Mouse (Mus musculus) urinary bladder, postnatal 10 days (tissue): ENCODE measurements at regions not wholly inside any gene's neighbourhood (a gene's known extent, or its start where the extent isn't known, plus 50 kb on each side); places are given as distances from the start of the nearest gene placed in this dataset.
"Not testable (repeated sequence)": the region's sequence is repeated elsewhere in the genome, so short reads cannot be mapped to it uniquely, and the experiment has no call there.

Experiments
- DNase-seq: peaks from one replicate; pipeline ENCODE4 v3.0.0; 2022; ENCODE audit warnings: low spot score

DNA sequence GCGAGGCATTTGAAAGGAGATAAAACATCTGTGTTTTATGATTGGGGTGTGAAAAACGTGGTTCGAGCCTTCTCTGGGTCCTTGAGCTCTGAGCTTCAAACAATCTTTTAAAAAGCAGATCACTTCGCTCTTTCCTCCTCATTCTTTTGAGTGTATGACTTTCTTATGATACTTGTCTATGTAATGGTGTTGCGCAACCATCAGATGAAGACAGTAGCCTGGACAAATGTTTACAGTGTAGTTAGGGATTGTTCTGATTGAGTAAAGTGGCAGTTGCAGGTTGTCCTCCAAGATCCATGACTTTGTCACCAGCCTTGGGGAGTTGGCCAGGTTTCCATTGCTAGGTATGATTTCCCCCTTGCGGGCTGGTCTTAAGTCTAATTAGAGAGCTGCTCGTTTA is 116.1 kb upstream of the Pfn2 start:
- DNase-seq, result no peak

DNA sequence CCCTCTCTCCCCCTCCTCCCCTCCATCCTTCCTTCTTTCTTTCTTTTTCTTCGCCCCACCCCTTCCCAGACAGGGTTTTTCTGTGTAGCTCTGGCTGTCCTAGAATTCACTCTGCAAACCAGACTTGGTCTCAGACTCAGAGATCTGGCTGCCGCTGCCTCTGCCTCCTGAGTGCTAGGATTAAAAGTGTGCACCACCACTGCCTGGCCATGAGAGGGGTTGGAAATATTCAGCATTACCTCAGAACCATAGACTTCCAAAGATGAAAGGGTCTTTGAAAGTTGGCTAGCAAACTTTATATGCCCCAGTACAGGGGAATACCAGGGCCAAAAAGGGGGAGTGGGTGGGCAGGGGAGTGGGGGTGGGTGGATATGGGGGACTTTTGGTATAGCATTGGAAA is 122.7 kb upstream of the Pfn2 start:
- DNase-seq, result not testable (repeated sequence)

DNA sequence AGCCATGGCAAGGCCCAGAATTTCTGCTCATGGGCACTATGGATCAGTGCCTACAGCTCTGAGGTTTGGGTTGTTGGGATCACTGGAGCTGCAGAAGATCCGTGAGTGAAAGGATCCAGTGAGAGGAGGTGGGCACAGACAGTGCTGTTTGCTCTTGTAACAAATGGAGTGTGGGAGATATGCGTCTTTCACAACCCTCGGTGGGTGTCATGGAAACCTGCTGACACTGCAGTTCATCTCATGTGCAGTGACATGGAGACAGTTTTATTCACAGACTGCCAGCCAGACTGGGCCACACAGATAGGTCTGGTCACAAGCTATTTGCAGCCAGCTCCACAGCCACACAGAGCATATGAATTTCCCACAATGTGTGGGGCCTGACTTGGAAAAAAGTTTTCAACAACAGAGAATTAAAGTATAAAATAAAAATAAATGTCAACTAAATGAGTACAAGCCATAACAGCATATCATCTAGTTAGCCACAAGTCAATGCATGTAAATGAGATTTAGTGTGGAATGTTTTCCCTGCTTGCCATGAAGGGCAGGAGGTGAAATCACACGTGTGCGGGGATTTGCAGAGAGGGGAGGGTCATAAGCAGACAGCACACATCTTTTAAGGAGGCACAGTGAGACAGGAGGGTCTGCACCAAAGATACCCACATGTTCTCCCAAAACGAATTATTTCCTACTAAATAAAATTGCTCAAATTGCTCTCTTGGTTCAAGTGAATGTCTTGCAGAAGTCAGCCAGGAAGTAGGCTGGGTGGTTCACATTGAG is 124.8 kb upstream of the Pfn2 start:
- no peak for DNase-seq

DNA sequence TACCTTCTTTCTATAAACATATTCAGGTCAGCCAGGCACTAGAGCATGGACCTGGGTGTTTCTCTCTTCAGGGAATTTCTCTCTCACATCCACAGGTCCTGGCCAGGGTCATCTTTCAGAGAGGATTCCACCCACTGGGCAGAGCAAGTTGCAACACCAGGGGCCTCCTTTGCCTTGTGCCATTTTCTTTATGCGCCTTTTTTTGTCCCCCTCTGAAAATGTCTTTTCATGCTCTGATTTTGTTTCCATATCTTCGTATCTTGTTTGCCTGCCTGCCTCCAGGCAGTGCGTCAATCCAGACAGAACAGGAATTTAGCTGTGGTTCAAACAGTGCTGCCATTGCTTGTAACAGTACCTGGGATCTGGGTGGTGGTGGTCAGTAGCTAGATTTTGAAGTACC is 125.7 kb upstream of the Pfn2 start:
- no peak for DNase-seq

DNA sequence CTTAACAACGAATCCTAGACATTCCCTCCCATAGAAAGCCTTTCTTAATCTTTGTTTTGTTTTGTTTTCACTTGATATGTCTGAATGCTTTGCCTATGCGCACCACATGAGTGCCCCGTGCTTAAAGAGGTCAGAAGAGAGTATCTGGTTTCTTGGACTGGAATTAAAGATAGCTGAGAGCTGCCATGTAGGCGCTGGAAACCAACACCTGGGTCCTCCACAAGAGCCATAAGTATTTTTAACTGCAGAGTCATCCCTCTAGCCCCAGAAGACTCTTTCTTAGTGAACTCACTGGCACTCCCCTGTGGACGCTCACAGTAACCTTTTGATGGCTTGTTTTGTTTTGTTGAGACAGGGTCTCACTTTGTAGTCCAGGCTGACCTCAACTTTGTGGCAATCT is 127.5 kb upstream of the Pfn2 start:
- no peak for DNase-seq

DNA sequence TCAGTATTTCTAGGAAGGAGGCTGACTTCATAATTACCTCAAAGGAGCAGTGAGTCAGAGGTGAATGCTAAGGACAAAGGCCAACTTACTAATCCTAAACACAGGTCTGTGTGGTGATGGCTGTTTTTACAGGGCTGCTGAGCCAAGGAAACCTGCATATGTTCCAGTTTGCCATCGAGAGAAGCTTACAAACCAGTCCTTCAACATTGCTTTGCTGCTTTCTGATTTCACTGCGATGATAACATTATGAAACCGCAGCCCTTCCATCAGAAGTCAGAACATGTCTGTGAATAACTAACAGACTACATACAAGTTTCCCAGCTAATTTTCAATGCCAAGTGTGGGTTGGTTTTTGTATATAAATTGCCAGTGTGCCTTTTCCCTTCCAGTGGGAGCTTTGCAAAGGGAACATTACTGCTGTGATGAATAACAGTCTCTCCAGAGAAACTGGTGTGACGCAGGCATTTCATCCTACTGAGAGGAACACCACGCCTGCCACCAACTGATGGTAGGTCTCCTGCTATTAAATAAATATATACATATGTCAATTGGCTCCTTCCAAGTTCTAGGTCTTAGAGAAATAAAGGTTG is 128.9 kb upstream of the Pfn2 start:
- no peak for DNase-seq

DNA sequence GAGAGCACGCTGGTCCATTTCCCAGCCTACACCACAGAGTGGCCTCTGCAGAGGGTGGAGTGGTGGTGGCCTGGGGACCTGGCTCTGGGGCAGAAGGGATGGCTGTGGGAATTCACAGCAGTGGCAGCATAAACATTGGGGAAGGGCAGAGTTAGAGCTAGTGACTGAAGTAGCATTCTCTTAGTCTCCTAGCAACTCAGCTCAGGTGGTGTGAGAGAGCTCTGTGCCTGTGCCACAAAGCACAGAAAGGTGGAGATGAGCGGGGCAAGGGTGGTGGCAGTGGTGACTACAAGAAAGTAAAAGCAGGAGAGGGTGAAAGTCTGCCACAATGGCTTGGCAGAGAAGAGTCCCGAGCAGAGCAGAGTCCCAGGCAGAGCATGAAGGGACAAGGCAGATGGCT is 140.3 kb upstream of the Pfn2 start:
- no peak for DNase-seq

DNA sequence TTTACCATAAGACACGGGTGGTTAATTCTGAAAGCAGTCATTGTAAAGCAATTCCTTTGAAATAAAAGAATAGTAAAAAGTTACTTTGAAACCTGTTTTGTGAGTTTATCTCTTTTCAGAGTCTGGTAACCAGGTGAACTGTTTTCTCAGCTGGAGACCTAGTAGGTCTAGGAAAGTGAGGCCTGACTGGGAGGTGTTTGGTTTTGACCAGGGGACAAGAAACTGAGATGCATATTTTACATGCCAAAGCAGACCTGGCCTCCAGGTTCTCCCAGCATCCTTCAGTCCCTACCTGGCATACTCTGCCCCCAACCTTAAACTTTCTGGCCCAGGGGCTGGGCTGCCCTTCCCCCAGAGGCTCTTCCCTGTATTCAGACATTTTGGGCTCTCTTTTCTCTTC is 142.9 kb upstream of the Pfn2 start:
- DNase-seq, result no peak

DNA sequence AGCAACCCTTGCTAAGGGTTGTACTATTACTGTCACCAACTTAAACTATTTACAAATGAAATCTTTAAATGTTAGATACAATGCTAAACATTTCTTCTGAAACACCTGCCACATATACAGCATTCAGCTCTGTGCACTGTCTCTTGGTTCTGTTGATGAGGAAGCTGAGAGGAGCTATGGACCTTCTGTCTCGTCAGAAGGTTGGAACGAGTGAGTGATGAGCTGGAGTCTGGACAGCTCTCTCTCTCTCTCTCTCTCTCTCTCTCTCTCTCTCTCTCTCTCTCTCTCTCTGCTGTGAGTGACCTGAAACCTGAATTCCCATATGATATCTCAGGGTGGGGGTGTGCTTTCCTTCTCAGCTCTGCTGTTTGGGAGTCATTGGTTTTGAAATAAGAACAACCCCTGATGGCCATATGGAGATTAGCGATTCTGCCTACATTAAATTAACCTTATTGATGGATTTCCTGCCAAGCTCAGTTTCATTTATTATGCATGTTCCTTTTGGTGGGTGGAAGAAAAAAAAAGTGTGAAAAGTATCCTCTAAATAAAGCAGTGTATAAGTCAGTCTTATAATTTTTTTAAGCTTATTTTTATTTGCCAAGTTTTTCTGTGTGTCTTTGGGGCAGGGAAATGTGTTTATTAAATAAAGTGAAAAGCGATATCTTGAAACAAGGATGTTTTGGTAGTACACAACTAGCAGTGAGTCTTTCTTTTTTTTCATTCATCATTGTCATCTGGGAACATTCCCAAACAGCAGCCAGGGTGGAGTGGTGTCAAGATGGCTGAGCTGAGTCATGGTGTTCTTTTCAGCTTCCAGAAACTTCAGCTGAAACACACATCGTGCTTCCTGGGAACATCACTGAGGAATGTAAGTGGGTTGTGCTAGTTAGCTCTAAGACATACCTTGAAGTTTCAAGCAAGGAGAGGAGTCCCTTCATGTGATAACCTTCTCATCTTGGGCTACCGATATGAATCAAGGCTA is 150.5 kb upstream of the Pfn2 start:
- DNase-seq, result no peak

DNA sequence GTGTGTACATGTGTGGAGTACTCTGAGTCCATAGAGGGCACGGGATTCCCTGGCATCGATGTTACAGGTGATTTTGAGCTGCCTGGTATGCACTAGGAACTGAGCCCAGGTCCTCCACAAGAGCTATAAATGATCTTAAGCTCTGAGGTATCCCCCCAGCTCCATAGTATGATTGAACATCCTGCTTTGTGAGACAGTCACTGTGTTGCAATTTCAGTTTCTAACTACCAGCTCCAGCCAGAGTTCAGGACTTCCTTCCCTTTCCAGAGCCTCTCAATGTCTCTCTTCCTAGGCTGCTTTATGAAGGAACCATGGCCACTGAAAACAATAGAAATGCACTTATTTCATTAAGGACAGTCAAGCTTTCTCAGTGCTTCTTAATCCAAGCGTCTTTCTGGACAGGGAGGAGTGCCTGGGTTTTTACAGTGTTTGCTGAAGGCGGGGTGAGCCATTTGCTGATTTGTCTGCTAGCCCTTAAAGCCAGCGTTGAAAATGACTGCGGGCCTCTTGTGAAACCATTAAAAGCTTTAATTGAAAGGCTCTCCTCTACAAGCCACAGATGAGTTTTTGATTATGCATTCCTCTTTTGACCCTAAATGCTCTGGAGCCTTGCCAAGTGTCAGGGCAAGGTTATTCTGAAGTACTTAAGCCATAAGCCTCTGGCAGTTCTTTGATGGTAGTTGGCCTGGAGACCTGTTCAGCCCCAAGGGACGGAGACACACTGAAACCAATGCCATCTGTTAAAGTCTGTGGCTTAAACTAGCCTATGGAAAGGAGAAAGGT is 155.1 kb upstream of the Pfn2 start:
- no peak for DNase-seq

DNA sequence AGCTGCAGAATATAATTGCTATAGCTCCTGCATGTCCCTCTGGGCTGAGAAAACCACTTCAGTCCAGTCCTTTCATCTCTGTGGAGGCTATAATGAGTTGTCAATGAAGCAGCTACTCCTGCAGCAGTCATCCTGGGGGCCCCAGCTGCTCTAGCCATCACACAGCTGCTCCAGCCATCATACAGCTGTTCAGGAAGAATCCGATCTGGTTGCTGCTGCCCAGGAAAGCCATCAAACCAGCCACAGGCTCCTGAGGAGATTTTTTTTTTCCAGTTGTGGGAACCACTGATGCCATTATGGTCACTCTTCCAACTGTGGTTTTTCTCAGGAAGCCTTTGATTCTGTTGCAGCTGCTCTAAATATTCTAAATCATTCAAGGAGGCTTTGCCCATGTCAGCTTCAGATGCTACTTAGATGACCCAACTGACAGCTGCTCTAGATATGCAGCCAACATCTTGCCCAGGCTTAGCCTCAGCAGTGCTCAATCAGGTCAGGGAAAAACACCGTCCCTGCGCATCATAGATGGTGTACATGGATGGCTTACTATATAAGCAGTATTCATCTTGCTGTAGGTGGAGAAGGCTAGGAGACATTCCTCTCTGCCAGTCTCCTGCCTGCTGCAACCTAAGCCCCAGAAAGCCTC is 177.0 kb upstream of the Pfn2 start:
- no peak for DNase-seq

DNA sequence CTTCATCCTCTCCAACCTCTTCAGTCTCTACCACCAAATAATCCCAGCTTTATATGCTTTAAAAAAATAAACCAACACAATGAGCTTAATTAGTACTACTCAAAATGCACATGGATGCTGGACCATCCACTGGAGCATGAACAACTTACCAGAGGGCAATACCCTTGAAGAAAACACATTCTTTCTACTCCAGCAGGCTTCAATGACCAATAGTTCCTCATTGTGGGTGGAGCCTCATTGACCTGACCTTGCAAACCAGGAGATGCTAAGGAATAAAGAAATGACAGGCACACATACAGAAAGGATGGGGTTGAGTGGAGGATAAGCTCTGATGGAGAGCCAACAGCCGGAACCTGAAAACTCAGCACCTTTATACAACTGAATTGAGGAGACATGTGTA is 201.7 kb upstream of the Pfn2 start:
- no peak for DNase-seq

DNA sequence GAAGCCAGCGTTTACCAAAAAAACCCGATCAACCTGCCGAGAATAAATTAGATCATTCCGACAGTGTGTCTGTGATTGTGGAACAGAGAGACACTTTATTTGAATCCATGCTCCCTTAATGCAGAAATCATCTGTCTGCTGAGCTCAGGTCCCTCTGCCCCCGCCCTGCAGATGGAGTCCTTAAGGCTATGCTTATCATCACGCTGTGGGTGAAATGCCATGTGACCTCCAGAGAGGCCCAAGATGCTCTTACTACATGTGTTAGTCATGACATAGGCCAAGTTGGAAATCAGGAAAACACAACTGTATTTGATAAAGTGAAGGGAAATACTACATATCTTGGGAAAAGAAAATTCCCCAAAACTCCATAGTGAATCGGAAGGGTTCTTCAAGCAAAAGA is 206.8 kb upstream of the Pfn2 start:
- DNase-seq, result no peak

DNA sequence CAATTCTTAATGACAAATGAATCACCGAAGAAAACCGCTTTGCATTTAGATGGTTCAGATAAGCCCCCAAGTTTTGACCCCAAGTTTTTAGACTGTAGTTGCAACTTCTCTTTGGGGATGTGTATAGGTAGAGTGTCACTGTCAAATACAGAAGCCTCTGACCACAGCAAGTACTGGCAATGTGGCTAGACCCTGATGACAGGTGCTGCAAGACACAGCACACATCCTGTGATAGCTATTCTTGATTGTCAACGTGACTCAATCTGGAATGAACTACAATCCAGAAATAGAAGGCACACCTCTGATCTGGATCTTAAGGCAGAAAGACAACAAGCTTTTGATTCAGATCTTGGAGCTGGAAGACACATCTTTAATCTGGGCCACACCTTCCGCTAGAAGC is 207.3 kb upstream of the Pfn2 start:
- no peak for DNase-seq

DNA sequence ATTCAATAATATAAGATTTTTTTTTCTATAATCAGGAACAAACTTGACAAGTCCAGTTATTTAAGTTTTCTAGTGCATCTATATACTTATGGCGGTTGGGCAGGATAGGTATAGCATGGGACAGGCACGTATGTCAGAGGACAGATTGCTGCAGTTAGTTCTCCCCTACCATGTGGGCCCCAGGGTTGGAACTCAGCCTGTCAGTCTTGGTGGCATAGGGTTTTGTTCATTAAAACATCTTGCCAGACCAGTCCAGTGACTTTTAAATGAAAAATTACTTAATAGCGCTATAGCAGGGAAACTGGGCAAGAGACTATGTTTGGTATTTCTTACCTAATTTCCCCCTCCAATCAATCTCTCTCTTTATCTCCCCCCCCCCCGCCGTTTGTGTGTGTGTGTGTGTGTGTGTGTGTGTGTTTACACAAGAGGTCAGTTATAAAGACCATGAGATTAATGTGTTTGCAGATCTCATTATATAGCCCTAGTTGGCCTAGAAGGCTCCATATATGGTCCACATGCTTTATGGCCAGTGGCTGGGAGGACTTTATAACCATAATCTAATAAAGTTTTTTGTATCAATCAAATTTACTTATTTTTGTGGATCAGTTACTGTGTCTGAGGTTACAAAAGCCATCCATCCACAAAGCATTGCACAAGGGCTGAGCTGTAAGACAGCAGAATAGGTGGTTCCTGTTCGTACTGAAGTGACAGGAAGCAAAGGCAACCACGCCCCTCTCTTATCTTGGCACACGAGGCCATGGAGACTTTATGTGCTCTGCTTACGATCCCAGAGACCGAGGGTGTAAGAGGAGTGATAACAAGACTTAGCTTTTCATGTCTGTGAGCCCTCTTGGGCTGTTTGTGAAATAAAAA is 208.5 kb upstream of the Pfn2 start:
- DNase-seq, result no peak

DNA sequence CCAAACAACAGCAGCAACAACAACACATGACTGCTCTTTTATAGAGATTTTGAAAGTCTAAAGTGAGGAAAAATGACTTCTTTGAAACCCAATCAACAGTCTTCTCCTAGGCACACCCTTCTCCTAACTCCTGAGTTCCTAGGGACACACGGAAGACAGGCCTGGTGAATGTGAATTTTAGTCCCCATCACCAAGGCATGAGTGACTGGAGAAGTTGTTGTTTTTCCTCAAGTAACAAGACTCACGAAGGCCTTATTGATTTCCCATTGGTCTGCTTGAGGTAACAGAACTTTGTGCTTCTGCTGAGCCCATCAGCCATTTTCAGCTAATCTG is 209.2 kb upstream of the Pfn2 start:
- DNase-seq, result no peak

DNA sequence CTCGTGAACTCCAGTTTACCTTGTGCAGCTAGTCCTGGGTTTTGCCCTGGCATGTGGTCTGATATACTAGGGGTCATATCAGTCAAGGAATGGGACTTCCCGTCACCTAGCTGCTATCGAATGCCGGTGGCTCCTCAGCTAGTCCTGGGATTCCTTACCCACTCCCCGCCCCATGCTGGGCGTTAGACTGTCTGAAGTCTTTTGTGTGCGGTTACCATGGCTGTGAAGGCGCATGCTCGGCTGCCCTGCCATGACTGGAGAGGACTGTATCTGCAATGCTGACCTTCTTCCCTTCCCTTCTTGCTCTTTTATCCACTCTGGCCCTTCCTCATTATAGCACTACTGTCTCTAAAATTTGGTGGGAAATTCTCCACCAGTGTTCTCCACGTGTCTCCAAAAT is 210.3 kb upstream of the Pfn2 start:
- no peak for DNase-seq

DNA sequence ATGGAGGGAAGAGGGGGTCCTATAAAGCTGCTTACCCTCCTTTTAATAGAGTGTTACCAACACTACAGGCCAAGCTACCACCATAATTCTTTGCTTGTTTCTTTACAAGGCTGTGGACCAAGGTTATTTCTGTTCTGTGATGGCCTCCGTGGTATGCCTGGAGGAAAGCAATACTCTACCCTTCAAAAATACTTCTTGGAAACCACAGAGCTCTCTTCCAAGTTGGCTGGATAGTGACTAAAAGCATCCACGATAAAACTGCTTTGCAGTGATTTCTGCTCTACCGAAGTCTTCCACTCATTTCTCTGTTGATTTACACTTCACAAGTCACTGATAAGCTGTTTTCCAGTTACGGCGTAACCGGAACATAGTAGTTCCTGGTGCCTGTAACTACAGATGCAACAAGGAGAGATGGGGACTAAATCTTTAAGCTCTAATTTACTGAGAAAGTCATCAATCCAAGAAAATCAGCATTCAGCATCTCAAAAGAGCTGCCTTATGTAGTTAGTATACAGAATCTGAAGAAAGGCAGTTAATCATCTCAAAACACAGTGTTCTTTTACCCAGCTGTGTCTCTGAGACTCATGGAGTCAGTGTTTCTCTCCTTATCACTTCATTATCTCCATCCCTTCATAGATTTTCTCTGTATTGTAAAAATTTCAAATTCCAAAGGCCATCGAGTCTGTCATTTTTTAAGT is 216.1 kb upstream of the Pfn2 start:
- no peak for DNase-seq

DNA sequence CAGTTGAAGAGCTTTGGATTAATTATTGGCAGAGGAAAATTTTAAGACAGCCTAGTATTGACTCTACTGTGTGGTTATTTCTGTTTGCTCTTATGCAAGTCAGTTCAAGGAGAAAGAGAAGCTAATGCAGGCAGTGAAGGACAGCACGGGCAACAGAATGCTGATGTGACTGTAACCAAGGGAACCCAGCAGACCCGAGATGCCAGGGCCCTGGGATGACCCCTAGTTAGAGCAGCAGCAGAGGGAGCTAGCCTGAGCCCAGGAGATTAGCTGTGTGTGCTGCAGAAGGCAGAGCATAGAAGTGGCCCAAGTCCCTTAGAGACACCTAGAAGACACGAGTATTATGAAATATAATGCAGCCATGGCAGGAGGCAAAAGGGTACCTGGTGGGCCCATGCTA is 223.7 kb upstream of the Pfn2 start:
- DNase-seq, result no peak

DNA sequence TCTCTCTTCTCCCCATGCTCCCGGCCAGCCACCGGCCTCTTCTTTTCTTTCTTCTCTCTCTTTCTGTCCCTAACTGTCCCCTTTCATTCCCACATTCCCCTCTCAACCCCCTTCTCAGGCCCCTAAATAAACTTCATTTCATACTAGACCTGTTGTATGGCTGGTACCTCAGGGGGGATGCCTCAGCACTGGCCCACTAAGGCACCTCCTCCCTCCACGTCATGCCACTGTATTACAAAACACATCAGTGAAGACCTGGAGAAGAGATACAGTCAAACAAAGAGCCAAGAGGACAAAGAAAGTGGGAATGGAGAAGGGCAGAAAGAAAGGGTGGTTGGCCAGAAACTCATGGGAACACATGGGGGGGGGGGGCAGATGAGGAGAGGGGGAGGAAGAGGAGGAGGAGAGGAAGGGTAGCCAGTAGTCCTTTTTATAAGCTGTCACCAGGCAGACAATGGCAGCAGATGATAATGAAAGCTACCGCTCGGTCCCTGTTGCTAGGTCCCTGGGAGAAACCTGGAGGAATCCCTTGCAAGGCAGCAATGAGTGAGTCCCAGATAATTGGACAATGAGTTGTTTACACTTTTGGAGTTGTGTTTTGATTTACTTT is 224.5 kb upstream of the Pfn2 start:
- DNase-seq, result no peak
